Mouse (Mus musculus): ENCODE measurements around the gene Esp34. TPM values are rescaled to one million over a fixed set of nuclear protein-coding genes. Genes with fewer than 3 reads are reported as not detected.

Esp34 gene
- not detected in 2 replicates for polyA plus RNA-seq (2016; fragmentation: Nextera tagmentation; extraction: Ambion mirVana)

DNA sequence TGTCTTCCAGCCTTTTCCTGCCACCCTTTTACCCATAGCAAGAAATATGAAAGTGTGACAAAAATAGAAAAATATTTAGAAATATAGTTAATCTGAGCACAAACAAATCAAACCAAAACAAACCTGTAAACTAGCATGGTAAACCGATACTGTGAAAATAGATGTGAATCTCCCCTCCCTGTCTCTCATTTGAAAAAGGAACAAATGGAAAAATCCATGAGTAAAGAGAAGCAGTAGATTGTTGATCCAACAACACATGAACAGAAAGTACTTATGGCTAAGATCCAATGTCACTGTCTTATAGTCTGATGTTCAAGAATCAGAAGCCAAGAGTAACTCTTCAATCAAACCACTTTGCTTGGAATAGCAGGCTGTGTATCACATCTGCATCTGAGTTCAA is at the start of gene Esp34:
Gene Esp34 (plus strand): TSS at position 301 of the 400 bp plus-strand sequence.
- Histone ChIP-seq H3K36me3 (no peaks in the 10 kb centered on the region), H3K9me3 (replicated peaks) (0 out of 2 replicates have a peak, but pooled peaks cover 9% of the 10 kb centered on the region), H3K27ac (ENCODE audit: poor library complexity, severe bottlenecking) (no peak within 1 kb of the TSS), H3K9ac (no peak within 1 kb of the TSS), H3K4me3 (no peak within 1 kb of the TSS), H3K27me3 (replicated peaks) (no peaks in the 10 kb centered on the region), H3K4me1 (replicated peaks) (no peaks in the 10 kb centered on the region), H3K4me2 (no peak within 1 kb of the TSS)
- no peak for ATAC-seq (ENCODE audit: insufficient number of reproducible peaks, low FRiP score)
- WGBS = 75% methylated on average over 1 of the region's 1 CpGs

DNA sequence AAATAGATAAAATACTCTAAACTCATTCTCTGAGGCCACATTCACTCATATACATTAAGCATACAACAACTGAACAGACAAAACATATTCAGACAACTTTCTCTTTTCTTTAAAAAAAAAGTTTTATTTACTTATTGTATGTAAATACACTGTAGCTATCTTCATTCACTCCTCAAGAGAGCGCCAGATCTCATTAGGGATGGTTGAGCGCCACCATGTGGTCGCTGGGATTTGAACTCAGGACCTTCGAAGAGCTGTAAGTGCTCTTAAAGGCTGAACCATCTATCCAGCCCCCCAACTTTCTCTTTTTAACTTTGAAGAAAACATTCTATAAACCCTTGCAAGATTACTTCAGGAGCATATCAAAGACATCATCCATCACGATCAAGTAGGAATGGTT is 8.5 kb downstream of the Esp34 start:
- no peak overlapping the region for H3K4me3 ChIP-seq
- H3K27me3 ChIP-seq (replicated peaks) = no peaks in the 10 kb centered on the region
- ATAC-seq (ENCODE audit: insufficient number of reproducible peaks, low FRiP score) = no peak
- no peak overlapping the region for H3K27ac ChIP-seq (ENCODE audit: poor library complexity, severe bottlenecking)
- peaks cover 17% of the 10 kb centered on the region for H3K9me3 ChIP-seq (replicated peaks)
- H3K9ac ChIP-seq = no peak overlapping the region
- no peaks in the 10 kb centered on the region for H3K36me3 ChIP-seq
- H3K4me2 ChIP-seq = no peak overlapping the region
- H3K4me1 ChIP-seq (replicated peaks) = no peaks in the 10 kb centered on the region
- 57% methylated on average over 5 of the region's 5 CpGs for WGBS

Other genes with a start within 250 kb of the Esp34 start
- gene Olfr137, start 246.6 kb upstream of the Esp34 start, polyA plus RNA-seq (2016; fragmentation: Nextera tagmentation; extraction: Ambion mirVana) = not detected in 2 replicates
- gene Olfr136, start 224.4 kb upstream of the Esp34 start, polyA plus RNA-seq (2016; fragmentation: Nextera tagmentation; extraction: Ambion mirVana) = not detected in 2 replicates
- not detected in 2 replicates for gene Esp36, start 134.0 kb upstream of the Esp34 start, polyA plus RNA-seq (2016; fragmentation: Nextera tagmentation; extraction: Ambion mirVana)
- gene Esp31, start 85.3 kb downstream of the Esp34 start, polyA plus RNA-seq (2016; fragmentation: Nextera tagmentation; extraction: Ambion mirVana) = not detected in 2 replicates

All from heart, embryonic 12.5 days (tissue).